20 mouse cellular contexts compared by ENCODE assay signal in the genomic region with DNA sequence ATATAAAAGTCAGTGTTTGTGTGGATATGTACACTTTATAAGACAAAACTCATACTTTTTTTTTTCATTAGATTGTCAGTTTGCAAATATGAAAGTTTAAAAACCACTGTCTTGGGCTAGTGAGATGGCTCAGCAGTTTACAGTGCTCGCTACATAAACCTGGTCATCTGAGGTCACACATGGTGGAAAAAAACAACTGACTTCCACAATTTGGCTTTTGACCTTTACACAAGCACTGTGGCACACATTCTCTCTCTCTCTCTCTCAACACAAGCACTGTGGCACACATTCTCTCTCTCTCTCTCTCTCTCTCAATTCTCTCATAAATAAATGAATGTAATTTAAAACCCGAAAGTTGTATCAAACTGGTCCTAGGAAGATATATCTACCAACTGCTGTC. TPM values are rescaled to one million over a fixed set of nuclear protein-coding genes. Genes with fewer than 3 reads are reported as not detected.
DNase-seq lines count a peak whose midpoint lies in the region; ATAC-seq and TF ChIP-seq lines count a peak whose summit lies in the region.
"Had no signal": no experiment of that assay in that cellular context is flagged by ENCODE, and none has a peak within 500 bp of the region (broad histone marks: within the 10 kb centered on the region; RNA-seq: fewer than 3 reads in every experiment).

No protein-coding gene starts in this region.

- 0 out of 2 replicates have a peak, but pooled peaks cover 1% of the 10 kb centered on the region for H3K36me3 ChIP-seq in liver, adult 2 months (ENCODE audit: control insufficient read depth, insufficient read depth, low read length)

- TF ChIP-seq CTCF in liver, adult 2 months (IDR thresholded peaks at IDR 0.05; ENCODE audit: low read depth, low read length) = no peak
- TF ChIP-seq CTCF in lung, adult 2 months (IDR thresholded peaks at IDR 0.05; ENCODE audit: insufficient read depth, low read length) = no peak

- WGBS in liver, adult 2 months = 54% methylated on average over 2 of the region's 2 CpGs
- WGBS in lung, adult 2 months = 84% methylated on average over 2 of the region's 2 CpGs

- H3K4me1 ChIP-seq in liver, adult 2 months (ENCODE audit: control insufficient read depth, insufficient read depth, low read length) = peaks cover 7% of the 10 kb centered on the region
- no peaks in the 10 kb centered on the region for H3K4me1 ChIP-seq in lung, adult 2 months (ENCODE audit: control insufficient read depth, insufficient read depth, low read length)
- H3K4me1 ChIP-seq: embryonic facial prominence, embryonic 10.5 days; embryonic facial prominence, embryonic 12.5 days had no signal

- H3K27ac ChIP-seq in liver, adult 2 months (replicated peaks; ENCODE audit: insufficient read depth, low read depth, low read length) = peak overlapping the region; percentile 21; the same call in 1 of the 2 replicates
- H3K27ac ChIP-seq: embryonic facial prominence, embryonic 10.5 days; embryonic facial prominence, embryonic 12.5 days; forebrain, embryonic 13.5 days; forebrain, embryonic 15.5 days had no signal

- H3K9ac ChIP-seq in liver, adult 2 months (ENCODE audit: low read depth, low read length) = no peak overlapping the region
- H3K9ac ChIP-seq: embryonic facial prominence, embryonic 12.5 days; forebrain, embryonic 13.5 days; forebrain, embryonic 15.5 days; forebrain, postnatal 0 days had no signal

- DNase-seq in liver, adult 2 months (ENCODE audit: extremely low read depth, low read depth, low spot score) = peak; percentile 83
- DNase-seq in liver (no peak), 416B (ENCODE audit: low read depth) (peak; percentile 26)
- DNase-seq in yolk sac, embryonic 10.5 days (ENCODE audit: low spot score) = peak; percentile 28
- DNase-seq in thymus, postnatal 4 days = no peak
- no peak for DNase-seq in lung, adult 2 months
- DNase-seq: adrenal gland, postnatal 25 days; cerebellum, adult 11 months; cerebellum, adult 18-20 months; cerebellum, adult 8-10 months; cerebellum, adult 9-11 months; cerebellum, postnatal 14 days; cerebellum, postnatal 36 days; forebrain, postnatal 0 days had no signal

- TF ChIP-seq POLR2A in liver, adult 2 months (IDR thresholded peaks at IDR 0.05; ENCODE audit: extremely low read depth, insufficient read depth, low read length) = no peak
- no peak for TF ChIP-seq POLR2A in lung, adult 2 months (IDR thresholded peaks at IDR 0.05; ENCODE audit: borderline replicate concordance, extremely low read depth, low read depth, low read length)

- H3K79me2 ChIP-seq in liver, adult 2 months (ENCODE audit: control insufficient read depth, insufficient read depth, low read length) = no peaks in the 10 kb centered on the region

- H3K4me3 ChIP-seq in liver, adult 2 months (ENCODE audit: insufficient read depth, low read depth, low read length) = no peak overlapping the region
- no peak overlapping the region for H3K4me3 ChIP-seq in lung, adult 2 months (replicated peaks; ENCODE audit: extremely low read depth, low read depth, low read length)
- H3K4me3 ChIP-seq: embryonic facial prominence, embryonic 10.5 days; embryonic facial prominence, embryonic 12.5 days; forebrain, embryonic 13.5 days; forebrain, embryonic 15.5 days had no signal

- 0 out of 2 replicates have a peak, but pooled peaks have one; percentile 11 for ATAC-seq in common myeloid progenitor, adult 5-6 weeks (replicated peaks; ENCODE audit: low read depth, poor library complexity, severe bottlenecking)
- ATAC-seq: forebrain, embryonic 13.5 days; forebrain, embryonic 15.5 days; forebrain, postnatal 0 days had no signal

- H3K27me3 ChIP-seq in liver, adult 2 months (ENCODE audit: control insufficient read depth, insufficient read depth, low read length) = no peaks in the 10 kb centered on the region
- H3K27me3 ChIP-seq: embryonic facial prominence, embryonic 12.5 days; forebrain, embryonic 13.5 days; forebrain, embryonic 15.5 days had no signal

RNA-seq across cellular contexts. Expression of a gene that starts 23.0 kb away (rescaled TPM):
- total RNA-seq in liver, adult 2 months (2014; rRNA removed) = 2.1 and 3.2 TPM in 2 replicates
- 0.34 and 0.51 TPM in 2 replicates for polyA plus RNA-seq in liver, adult 2 months (2012; rRNA removed)
- 0.32 TPM in 1 of 2 replicates, not detected in the other for total RNA-seq in common myeloid progenitor, adult 5-6 weeks (2017)
- polyA plus RNA-seq in lung, adult 2 months (2012; rRNA removed) = 2.1 and 2.5 TPM in 2 replicates
- total RNA-seq: MEL had no signal

RNA-seq across cellular contexts. Expression of a gene that starts 23.1 kb away (rescaled TPM):
- total RNA-seq in liver, adult 2 months (2014; rRNA removed) = 33.9 and 39.0 TPM in 2 replicates
- polyA plus RNA-seq in liver, adult 2 months (2012; rRNA removed) = 9.1 and 9.8 TPM in 2 replicates
- 44.7 and 55.6 TPM in 2 replicates for total RNA-seq in common myeloid progenitor, adult 5-6 weeks (2017)
- polyA plus RNA-seq in lung, adult 2 months (2012; rRNA removed) = 7.7 and 12.4 TPM in 2 replicates

RNA-seq across cellular contexts. Expression of a gene that starts 45.7 kb away (rescaled TPM):
- 23.6 and 26.3 TPM in 2 replicates for total RNA-seq in liver, adult 2 months (2014; rRNA removed)
- 4.6 and 6.3 TPM in 2 replicates for polyA plus RNA-seq in liver, adult 2 months (2012; rRNA removed)
- 61.8 and 62.7 TPM in 2 replicates for total RNA-seq in common myeloid progenitor, adult 5-6 weeks (2017)
- polyA plus RNA-seq in lung, adult 2 months (2012; rRNA removed) = 4.7 and 6.9 TPM in 2 replicates

RNA-seq across cellular contexts. Expression of a gene that starts 46.0 kb away (rescaled TPM):
- 14.4 and 19.5 TPM in 2 replicates for total RNA-seq in liver, adult 2 months (2014; rRNA removed)
- polyA plus RNA-seq in liver, adult 2 months (2012; rRNA removed) = 1.3 and 1.7 TPM in 2 replicates
- total RNA-seq in common myeloid progenitor, adult 5-6 weeks (2017) = 25.1 and 25.3 TPM in 2 replicates
- polyA plus RNA-seq in lung, adult 2 months (2012; rRNA removed) = 1.7 and 3.5 TPM in 2 replicates

Comparison
In these comparisons a context has a peak if more than half of its experiments do, and no peak if none do; other contexts are left out.
1. DNase-seq: peak in liver, adult 2 months (single experiment), 416B (single experiment) and yolk sac, embryonic 10.5 days (single experiment); none in liver (single experiment), thymus, postnatal 4 days (single experiment) and lung, adult 2 months (single experiment).